Mouse (Mus musculus) adrenal gland, adult 18-20 months (tissue): Measurements from ENCODE around the gene Slain1. TPM values are rescaled to one million over a fixed set of nuclear protein-coding genes. Genes with fewer than 3 reads are reported as not detected.
A peak's percentile ranks its signal among the peaks of the same experiment; 100 is the strongest.
"Not testable (repeated sequence)": the region's sequence is repeated elsewhere in the genome, so short reads cannot be mapped to it uniquely, and the experiment has no call there.

Experiments used
- DNase-seq, 2 experiments: peaks; one replicate each; pipeline ENCODE4 v3.0.0; 2021 to 2022; ENCODE audit warnings: low spot score in 2 of 2
- microRNA-seq, 2 experiments: library from miRNA; unstranded; fragments of <30 nt; microRNA quantifications; one replicate each; pipeline ENCODE4 v1.2.0; 2021; ENCODE audit warnings: borderline number of aligned reads in 2 of 2
- total RNA-seq, 2 experiments: library from RNA; stranded (reverse); gene quantifications; 1 replicate in 1 of 2; 2 replicates in 1 of 2; pipeline ENCODE4 v1.2.3; 2021

Gene Slain1
- total RNA-seq, 2 experiments from 2014 or later, result 1.2 to 1.4 TPM

DNA sequence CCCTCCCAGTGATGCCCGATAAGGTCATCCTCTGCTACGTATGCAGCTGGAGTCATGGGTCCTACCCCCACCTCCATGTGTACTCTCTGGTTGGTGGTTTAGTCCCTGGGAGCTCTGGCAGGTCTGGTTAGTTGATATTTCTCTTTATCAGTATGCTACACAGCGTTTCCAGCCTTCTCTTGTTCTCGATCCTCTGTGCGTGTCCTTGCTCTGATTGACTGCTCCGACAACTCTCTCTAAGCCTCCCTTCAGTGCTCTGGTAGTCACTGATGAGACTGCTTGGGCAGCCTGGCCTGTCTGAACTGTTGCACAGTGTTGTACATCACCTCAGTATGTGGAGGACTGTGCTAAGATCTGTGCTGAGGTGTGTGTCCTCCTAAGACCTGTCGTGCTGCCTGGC, 70.1 kb downstream of the Slain1 start:
- DNase-seq, result no peak

DNA sequence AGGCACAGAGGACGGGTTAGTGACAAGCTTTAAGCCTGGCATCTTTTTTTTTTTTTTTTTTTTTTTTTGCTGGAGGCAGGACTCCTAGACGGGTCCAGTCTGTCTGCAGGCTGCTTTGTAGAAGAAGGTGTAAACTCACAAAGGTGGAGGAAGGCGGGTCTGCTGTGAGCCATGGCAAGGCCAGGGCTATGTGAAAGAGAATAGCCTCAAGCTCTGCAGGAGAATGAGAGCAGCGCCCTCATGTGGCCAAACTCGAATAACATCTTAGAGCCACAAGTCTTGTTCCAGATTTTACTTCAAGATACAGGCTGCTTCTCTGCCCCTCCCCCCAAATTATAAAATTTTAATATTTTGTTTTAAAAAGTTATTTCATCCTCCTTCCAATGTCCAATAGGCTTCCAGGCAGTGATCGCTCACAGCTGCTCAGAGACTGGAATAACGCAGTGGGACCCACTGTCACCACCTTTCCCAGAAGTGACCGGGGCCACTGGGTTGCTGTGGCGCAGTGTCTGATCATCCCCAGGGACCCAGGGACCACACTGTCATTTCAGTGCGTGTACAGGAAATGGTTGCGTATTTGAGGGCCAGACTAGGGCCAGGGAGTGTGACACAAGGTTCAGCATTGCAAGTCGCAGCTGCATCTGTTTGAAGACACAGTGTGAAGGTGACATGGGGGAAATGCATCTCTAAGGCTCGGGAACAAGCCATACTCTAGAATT, 70.8 kb downstream of the Slain1 start:
- DNase-seq, result peak; percentile 47 to 61

DNA sequence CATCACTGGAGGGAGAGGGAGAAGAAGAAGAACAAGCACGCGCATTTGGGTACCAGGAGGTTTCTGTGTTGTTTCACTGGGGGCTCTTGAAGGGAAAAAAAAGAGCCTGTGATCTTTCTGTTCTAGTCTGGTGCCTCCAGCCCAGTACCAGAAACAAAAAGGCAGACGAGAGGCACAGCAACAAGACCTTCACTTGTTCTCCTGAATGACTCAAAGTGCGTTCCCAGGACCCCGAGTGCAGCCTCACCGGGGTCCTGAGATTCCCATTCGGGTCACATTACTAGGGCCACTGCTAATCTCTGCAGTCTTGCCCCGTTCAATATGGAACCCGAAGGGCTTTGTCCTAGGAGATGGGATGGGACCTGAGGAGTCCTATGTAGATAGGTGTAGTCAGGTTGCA, 73.3 kb downstream of the Slain1 start:
- DNase-seq, result no peak

DNA sequence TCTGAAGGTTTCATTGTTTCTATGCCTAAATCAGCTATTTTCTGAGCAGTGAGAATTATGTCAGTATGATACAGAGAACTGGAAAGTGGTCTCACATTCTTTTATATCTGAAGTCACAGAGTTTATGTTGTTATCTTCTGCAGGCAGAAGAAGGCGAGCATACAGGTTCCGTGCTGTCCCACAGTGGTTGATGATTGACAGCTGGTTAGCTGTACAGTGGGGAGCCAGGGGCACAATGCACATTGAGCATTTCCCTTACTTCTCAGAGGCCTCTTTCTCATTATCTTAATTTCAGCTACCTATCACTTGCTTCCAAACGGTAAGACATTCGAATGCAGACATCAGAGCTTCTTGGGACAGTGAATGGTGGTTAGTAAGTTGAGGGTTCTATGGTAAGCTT, 73.8 kb downstream of the Slain1 start:
- no peak for DNase-seq

DNA sequence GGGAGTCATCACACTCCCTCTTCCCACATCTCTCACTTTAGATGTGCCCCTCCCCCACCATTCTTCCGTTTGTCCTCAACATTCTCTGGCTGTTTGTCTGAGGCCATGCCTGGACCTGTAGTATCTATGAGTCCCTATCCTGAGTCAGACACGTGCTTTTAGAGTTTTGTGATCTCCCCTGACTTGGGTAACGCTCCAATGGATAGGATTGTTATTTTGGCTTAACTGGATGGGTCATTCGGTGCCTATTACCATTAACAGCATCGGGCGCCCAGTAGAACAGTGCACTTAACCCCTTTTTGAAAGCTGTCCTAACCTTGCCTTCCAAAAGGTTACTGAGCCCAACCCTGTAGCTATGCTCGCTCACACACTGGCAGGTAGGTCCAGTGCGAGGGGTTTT, 78.5 kb downstream of the Slain1 start:
- no peak for DNase-seq

DNA sequence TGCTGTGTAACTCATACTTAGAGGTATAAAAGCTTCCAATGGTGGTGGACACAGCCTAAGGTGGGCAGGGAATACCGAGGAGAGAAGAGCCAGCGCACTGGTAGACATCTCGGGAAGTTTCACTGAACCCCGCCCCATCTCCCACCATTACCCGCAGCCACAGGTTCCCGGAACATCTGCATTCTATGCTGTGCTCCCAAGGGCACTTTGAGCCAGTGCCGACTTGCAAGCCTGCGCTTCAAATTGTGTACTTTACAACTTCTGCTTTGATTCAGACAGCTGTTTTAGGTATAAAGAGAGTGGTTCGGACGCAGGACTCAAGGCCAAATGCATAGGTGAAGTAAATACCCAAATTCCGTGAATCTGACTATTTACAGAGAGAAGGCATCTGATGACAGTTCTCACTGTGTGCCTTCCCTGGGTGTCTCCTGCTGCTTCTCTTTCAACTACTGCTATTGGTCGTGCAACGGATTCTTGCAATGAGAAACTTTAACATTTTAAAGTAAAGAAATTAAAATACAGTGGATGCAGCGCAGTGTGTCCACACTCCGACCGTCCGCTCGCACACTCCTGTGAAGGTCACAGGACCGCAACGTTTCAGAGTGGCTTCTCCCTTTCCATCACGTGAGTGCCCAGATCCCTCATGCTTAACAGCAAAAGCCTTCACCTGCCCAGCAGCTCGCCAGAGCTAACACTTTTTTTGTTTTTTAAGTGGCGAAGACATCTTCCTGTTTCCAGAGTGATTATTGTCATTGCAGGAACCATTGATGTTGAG, 79.1 kb downstream of the Slain1 start:
- no peak for DNase-seq

DNA sequence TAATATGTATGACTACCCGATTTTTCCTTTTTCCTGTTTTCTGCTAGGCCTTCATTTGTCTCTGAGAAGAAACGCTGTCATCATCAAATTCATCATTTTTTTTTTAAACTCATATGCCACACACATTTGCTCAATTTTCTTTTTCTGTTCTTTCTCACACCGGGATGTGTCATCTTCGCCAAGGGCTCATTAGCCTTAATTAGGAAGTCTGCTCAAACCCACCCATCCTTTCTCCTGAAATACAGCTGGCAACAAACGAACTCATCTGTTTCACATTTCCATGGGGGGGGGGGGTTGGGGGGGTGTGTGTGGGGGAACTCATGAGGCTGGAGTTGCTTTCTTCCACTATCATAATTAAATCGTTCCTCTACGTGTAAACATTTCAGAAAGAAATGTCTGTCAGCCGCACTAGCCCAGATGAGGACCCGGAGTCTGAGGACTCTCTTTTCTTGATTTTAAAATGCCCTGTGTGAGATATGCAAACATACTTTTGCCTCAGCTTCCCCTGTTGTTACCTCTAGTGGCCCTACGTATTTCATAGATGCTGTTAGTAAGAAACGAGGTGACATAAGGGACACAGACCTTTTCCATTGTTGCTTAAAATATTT, 79.8 kb downstream of the Slain1 start:
- no peak for DNase-seq

DNA sequence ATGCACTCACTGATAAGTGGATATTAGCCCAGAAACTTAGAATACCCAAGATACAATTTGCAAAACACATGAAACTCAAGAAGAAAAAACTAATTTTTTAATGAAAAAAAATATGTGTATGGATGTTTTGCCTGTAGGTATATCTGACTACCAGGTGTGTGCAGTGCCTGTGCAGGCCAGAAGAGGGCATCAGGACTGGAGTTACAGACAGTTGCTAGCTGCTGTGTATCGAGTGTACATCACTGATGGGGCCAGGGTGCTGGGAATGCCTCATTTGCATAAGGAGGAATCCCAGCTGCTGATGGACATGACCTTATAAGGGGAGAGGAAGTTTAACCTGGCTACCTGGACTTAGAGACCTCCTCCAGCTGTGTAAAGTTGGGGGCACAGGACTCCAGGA, 82.6 kb downstream of the Slain1 start:
- no peak for DNase-seq

DNA sequence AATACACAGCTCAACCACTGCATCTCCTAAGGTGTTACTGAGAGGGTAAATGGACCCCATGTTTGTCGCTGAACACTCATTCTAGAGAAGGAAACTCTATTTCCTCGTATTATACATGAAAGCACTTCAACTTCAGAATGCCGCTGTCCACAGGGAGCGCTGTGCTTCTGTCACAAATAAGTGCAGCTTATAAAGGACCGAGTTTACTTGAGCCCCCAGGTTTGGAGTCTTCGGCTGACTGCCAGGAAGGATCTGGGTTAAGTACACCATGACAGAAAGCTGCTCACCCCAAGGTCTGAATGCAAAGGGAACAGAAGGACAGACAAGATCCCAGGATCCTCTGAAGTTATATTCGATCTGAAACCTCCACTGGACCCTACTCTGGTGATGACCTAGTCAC, 91.2 kb downstream of the Slain1 start:
- DNase-seq, result no peak

DNA sequence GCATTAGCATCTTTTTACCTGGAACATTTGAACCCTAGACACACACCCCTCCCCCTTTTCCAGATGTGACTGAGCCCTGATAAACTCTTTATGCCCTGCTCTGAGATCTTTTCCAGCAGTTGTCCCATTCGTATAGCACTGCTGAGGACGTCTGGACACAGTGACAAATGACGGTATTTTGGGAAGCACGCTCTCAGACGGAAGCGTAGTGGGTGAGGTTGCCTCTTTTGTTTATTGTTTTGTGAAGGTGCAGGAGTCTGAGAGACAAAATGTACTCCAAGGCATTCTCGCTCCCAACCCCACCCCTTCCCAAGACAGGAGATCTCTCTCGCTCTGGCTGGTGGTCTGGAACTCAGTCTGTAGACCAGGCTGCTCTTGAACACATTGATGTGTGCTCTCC, 92.1 kb downstream of the Slain1 start:
- no peak for DNase-seq

DNA sequence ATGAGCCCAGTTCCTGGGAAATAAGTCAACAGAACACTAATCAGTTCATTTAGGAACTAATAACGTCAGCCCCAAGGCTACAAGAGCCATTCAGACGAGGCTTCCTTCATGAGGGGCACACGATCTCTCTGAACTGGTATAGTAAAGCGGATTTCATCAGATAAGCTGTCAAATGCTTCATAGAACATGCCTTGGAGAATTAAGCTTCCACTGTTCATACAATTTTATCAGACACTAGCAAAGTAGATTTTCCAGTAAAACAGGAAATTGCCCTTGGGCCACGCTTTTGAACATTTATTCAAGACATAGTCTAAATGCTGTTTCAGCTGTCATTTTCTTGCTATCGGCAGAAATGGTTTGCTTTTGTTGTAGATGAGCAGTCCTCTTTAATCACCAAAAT, 97.3 kb downstream of the Slain1 start:
- no peak for DNase-seq

DNA sequence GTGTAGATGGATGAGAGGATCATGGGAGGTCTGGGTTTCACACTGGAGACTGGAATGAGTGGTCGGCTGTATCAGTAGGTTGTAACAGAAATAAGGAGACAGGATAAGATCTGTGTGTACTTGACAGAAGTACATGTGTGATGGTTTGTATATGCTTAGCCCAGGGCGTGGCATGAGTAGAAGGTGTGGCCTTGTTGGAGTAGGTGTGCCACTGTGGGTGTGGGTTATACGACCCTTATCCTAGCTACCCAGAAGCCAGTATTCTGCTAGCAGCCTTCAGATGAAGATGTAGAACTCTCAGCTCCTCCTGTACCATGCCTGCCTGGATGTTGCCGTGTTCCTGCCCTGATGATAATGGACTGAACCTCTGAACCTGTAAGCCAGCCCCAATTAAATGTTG, 100.6 kb downstream of the Slain1 start:
- not testable (repeated sequence) for DNase-seq

DNA sequence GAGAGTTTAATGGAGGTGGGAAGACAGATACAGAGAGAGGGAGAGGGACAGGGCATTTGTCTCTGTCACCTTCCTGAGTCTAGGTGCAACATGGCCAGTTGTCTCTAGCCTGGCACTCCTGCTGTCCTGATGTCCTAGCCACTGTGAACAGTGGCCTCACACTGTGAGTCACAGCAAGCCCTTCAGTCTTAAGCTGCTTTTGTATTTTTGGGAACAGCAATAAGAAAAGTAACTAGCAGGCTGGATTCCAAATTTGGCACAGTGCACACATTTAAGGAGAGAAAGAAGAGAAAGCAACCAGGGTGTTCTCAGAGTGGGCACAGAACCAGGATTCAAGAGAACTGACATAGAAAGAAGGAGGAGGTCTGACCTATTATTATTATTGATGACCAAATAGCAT, 101.4 kb downstream of the Slain1 start:
- DNase-seq, result no peak

DNA sequence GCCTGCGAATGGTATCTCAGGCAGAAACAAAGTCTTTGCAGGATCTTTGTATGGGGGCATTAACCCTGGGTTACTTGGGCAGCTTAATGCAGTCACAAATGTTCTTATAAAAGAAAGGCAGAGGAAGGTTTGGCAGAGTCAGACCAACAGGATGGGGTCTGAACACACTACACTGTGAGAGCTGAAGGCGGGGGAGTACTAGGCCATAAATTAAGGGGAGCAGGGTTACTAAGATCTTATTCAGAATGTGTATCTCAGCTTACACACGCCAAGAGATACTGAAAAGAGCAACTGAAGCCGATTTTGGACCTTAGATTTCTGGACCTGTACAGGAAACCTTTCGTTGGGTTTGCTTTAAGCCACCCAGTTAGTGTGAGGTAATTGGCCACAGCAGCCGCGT, 102.7 kb downstream of the Slain1 start:
- no peak for DNase-seq

DNA sequence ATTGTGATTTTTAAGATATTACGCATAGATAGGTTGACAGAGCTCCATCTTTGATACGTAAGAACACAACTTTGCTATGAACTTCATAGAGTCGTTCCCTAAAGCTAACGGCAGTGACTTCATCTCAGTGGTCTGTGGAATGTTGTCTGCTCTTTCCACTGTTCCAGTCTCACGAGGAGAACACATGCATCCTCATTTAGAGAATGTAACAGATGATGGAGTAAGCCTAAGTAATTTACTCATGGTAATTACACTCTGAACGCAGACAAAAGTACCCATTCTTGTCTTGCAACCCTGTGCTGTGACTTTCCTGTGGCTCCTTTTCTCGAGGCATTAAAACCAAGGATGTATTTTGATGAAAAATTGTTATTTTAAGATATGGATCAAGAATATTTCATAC, 104.0 kb downstream of the Slain1 start:
- DNase-seq, result no peak

DNA sequence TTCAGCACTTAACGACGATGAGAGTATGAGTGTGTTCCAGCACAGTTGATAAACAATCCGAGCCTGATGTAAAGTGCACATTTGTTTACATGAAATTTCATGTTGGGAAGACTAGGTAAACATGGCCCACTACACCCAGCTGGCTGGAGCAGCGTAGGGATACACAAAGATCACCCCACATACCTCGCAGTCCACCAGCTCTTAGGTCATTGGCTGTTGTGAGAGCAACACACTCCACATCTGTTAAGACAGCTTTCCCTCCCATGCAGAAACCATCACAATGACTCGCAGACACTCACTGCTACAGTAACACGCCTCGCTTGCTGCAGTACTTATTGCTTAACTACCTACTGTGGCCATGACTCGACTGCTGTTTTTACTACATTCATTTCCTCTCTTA, 104.4 kb downstream of the Slain1 start:
- no peak for DNase-seq

Small RNA genes within 50 kb of the gene (microRNA-seq; reads per million reads assigned to microRNA genes)
- gene Gm22877, result 0 reads per million in 2 experiments

Other genes starting within 250 kb of the Slain1 start
- gene Scel, start 136.9 kb upstream of the Slain1 start, total RNA-seq, result under 1 TPM; 0.23 to 0.29 TPM
- 10 to 100 TPM; 28.8 to 36.8 TPM for gene Ednrb, start 194.2 kb downstream of the Slain1 start, total RNA-seq